Mouse (Mus musculus) liver, embryonic 14.5 days (tissue): Measurements from ENCODE around the gene Tmem269.

ENCODE experiments used
- CTCF ChIP-seq: IDR thresholded peaks from 2 replicates; pipeline ENCODE4 v1.5.1; 2016; ENCODE audit warnings: antibody characterized with exemption, low read depth, control low read depth
- EP300 ChIP-seq: IDR thresholded peaks from 2 replicates; pipeline ENCODE4 v1.6.1; 2016; ENCODE audit warnings: antibody characterized with exemption, low read depth

DNA sequence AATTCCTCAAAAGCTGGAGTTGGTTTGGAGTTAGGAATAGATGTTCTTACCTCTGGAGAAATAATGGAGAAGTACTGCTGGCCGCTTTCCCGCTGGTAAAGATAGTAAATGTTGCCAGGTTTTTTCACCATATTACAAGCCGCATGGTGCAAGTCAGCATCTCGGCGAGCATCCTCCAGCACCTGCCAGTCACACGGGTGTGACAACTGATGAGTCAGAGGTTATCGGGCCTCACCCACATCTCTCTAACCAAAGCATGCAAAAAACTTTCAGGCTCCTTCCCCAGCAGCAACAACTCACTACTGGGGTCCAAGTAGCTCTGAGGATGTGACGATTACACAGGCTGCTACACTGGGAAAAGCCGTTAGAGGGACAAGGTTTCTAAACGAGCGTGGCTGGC lies 8.7 kb upstream of the Tmem269 start:
- TF ChIP-seq EP300 = no peak
- TF ChIP-seq CTCF = no peak
